Mouse (Mus musculus): ENCODE results near the gene Zbtb8b.

DNA sequence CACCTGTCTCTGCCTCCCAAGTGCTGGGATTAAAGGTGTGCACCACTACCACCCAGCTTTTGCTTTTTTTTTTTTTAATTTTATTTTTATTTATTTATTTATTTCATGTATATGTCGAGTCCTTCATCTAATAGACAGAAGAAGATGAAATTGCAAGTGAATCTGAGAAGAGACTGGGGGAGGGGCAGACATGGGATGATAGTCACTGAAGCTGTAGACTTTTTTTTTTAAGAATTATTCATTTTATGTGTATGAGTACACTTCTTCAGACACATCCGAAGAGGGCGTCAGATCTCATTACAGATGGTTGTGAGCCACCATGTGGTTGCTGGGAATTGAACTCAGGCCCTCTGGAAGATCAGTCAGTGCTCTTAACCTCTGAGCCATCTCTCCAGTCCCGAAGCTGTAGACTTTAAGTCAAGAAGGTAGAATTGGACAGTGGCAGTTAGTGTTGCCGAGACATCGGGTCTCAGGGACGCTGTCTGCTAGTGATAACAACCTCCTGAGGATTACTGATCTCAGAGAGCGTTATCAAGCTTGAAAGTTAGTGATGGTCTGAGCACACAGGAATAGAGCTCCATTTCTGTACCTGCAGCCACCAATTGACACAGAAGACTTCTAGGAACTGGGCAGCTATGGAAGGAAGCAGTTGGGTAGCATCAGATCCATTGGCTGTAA, 54.2 kb downstream of the Zbtb8b start:
- TF ChIP-seq CTCF (IDR thresholded peaks at IDR 0.05; ENCODE audit: borderline replicate concordance, insufficient read depth, low read length) (no peak), POLR2A (IDR thresholded peaks at IDR 0.05; ENCODE audit: low read depth, low read length) (no peak)

All from embryonic fibroblast, embryonic 13.5 days (primary cell).